Mouse (Mus musculus) ES-E14 (cell line): Measurements from ENCODE around the gene Itga1. TPM values are rescaled to one million over a fixed set of nuclear protein-coding genes. Genes with fewer than 3 reads are reported as not detected.
A peak's percentile ranks its signal among the peaks of the same experiment; 100 is the strongest.

ENCODE experiments used
- DNase-seq: peaks from one replicate; pipeline ENCODE4 v3.0.0-alpha.2; 2013; ENCODE audit warnings: low read depth, low spot score
- H3K27ac ChIP-seq: 2 replicates; pipeline ENCODE4 v1.5.1; 2012; ENCODE audit warnings: low read depth, mild to moderate bottlenecking, low read length, moderate library complexity, mixed read lengths; ENCODE audit not compliant: poor library complexity, insufficient read depth, severe bottlenecking
- H3K36me3 ChIP-seq: 2 replicates; pipeline ENCODE4 v1.6.1; 2012; ENCODE audit warnings: mild to moderate bottlenecking, low read length, moderate library complexity, mixed read lengths; ENCODE audit not compliant: control insufficient read depth, poor library complexity, insufficient read depth, severe bottlenecking
- H3K4me1 ChIP-seq, 2 experiments: fragments of 150-350 bp in 1 of 2; sonication (generic) in 1 of 2; 2 replicates each; pipeline ENCODE4 v1.6.1; 2012; ENCODE audit warnings: low read length in 2 of 2, mild to moderate bottlenecking in 1 of 2, mixed read lengths in 1 of 2; ENCODE audit not compliant: control insufficient read depth in 2 of 2, insufficient read depth in 2 of 2, poor library complexity in 1 of 2
- H3K4me3 ChIP-seq, 2 experiments: fragments of 150-350 bp in 1 of 2; sonication (generic) in 1 of 2; 2 replicates each; pipeline ENCODE4 v1.5.1; 2012; ENCODE audit warnings: low read length in 2 of 2, low read depth in 1 of 2, mild to moderate bottlenecking in 1 of 2, mixed read lengths in 1 of 2; ENCODE audit not compliant: insufficient read depth in 1 of 2, poor library complexity in 1 of 2, severe bottlenecking in 1 of 2
- H3K9ac ChIP-seq: 2 replicates; pipeline ENCODE4 v1.6.1; 2012; ENCODE audit warnings: low read depth, mild to moderate bottlenecking, low read length, mixed read lengths; ENCODE audit not compliant: poor library complexity, insufficient read depth, severe bottlenecking
- H3K9me3 ChIP-seq: fragments of 150-350 bp; sonication (generic); 2 replicates; pipeline ENCODE4 v1.6.1; 2012; ENCODE audit warnings: low read depth, mild to moderate bottlenecking, low read length; ENCODE audit not compliant: control insufficient read depth, insufficient read depth
- CHD2 ChIP-seq: IDR thresholded peaks from 2 replicates; pipeline ENCODE4 v1.6.1; 2014; ENCODE audit warnings: mild to moderate bottlenecking, low read depth, low read length, inconsistent platforms
- HCFC1 ChIP-seq: IDR thresholded peaks from 2 replicates; pipeline ENCODE4 v1.6.1; 2012; ENCODE audit warnings: low read length, inconsistent platforms, borderline replicate concordance; ENCODE audit not compliant: insufficient read depth
- MAFK ChIP-seq: IDR thresholded peaks from 2 replicates; pipeline ENCODE4 v1.6.1; 2014; ENCODE audit warnings: mild to moderate bottlenecking, low read depth, low read length, inconsistent platforms; ENCODE audit not compliant: insufficient read depth
- ZC3H11A ChIP-seq: IDR thresholded peaks from 2 replicates; pipeline ENCODE4 v1.6.1; 2012; ENCODE audit warnings: low read depth, mild to moderate bottlenecking, inconsistent platforms, low read length, borderline replicate concordance
- ZNF384 ChIP-seq: IDR thresholded peaks from 2 replicates; pipeline ENCODE4 v1.6.1; 2012; ENCODE audit warnings: low read depth, low read length, inconsistent platforms
- in situ Hi-C, 2 experiments: fragments of 600-800 bp; cut with MboI; formaldehyde crosslinking; loops; one replicate each; pipeline ENCODE4 v1.15.1; 2025; ENCODE audit warnings: low sequenced_read_pairs in 2 of 2, inconsistent platforms in 1 of 2; ENCODE audit not compliant: unreplicated experiment in 2 of 2
- total RNA-seq: library from RNA; depleted of rRNA; stranded (reverse); fragments of 300-350 nt; gene quantifications from 2 replicates; pipeline ENCODE4 v1.2.3, GENCODE M21; 2012

Gene Itga1
- total RNA-seq, 1 experiment = 2.0 TPM

- DNase-seq = no peak
- Histone ChIP-seq H3K9me3 (no peaks in the 10 kb centered on the region), H3K36me3 (no peaks in the 10 kb centered on the region), H3K27ac (no peak overlapping the region), H3K4me1 (no peaks in the 10 kb centered on the region), H3K9ac (no peak overlapping the region), H3K4me3 (no peak overlapping the region)
- TF ChIP-seq HCFC1 (no peak), CHD2 (no peak), ZC3H11A (no peak), MAFK (no peak)
- in situ Hi-C loops = loop anchor here (25.0 kb wide), 2 partner anchors 137 to 1087 kb away; no protein-coding TSS in a partner anchor
Measured at GRCm38 (mm10) chr13:114974484-114975042, 127.2 kb downstream of the Itga1 start.

- Histone ChIP-seq H3K9ac (no peak overlapping the region), H3K4me1 (no peaks in the 10 kb centered on the region), H3K4me3 (no peak overlapping the region), H3K27ac (no peak overlapping the region), H3K36me3 (no peaks in the 10 kb centered on the region), H3K9me3 (no peaks in the 10 kb centered on the region)
- DNase-seq = no peak
- no peak for TF ChIP-seq ZC3H11A
- in situ Hi-C loops = loop anchor here (25.0 kb wide), 2 partner anchors 135 to 1085 kb away; no protein-coding TSS in a partner anchor
Measured at GRCm38 (mm10) chr13:114971905-114972304, 129.9 kb downstream of the Itga1 start.

GRCm38 (mm10) chr13:114964233-114964632 lies 137.5 kb downstream of the Itga1 start:
- in situ Hi-C loops = loop anchor here (10.0 to 25.0 kb wide), 3 partner anchors 127 to 1077 kb away; no protein-coding TSS in a partner anchor
- H3K4me1 ChIP-seq = no peaks in the 10 kb centered on the region
- H3K4me3 ChIP-seq = no peak overlapping the region
- TF ChIP-seq ZNF384 = no peak
- TF ChIP-seq ZC3H11A = peak; percentile 69
- no peak for TF ChIP-seq CHD2
- TF ChIP-seq HCFC1 = no peak
- H3K36me3 ChIP-seq = no peaks in the 10 kb centered on the region
- no peak overlapping the region for H3K27ac ChIP-seq
- no peaks in the 10 kb centered on the region for H3K9me3 ChIP-seq
- DNase-seq = peak; percentile 58
- no peak overlapping the region for H3K9ac ChIP-seq

GRCm38 (mm10) chr13:114954516-114954915 lies 147.2 kb downstream of the Itga1 start:
- no peak overlapping the region for H3K4me3 ChIP-seq
- no peaks in the 10 kb centered on the region for H3K4me1 ChIP-seq
- DNase-seq = no peak
- no peaks in the 10 kb centered on the region for H3K9me3 ChIP-seq
- no peak overlapping the region for H3K27ac ChIP-seq
- in situ Hi-C loops = loop anchor here (25.0 kb wide), 2 partner anchors 117 to 1067 kb away; no protein-coding TSS in a partner anchor
- no peaks in the 10 kb centered on the region for H3K36me3 ChIP-seq
- no peak for TF ChIP-seq MAFK
- no peak for TF ChIP-seq ZC3H11A
- no peak for TF ChIP-seq CHD2
- TF ChIP-seq HCFC1 = no peak
- no peak for TF ChIP-seq ZNF384
- no peak overlapping the region for H3K9ac ChIP-seq

GRCm38 (mm10) chr13:114933541-114933940 lies 168.2 kb downstream of the Itga1 start:
- H3K4me1 ChIP-seq = 0 out of 4 replicates have a peak, but pooled peaks cover 0 to 7% of the 10 kb centered on the region in 2 experiments
- H3K36me3 ChIP-seq = no peaks in the 10 kb centered on the region
- no peak overlapping the region for H3K4me3 ChIP-seq
- no peak overlapping the region for H3K27ac ChIP-seq
- H3K9ac ChIP-seq = no peak overlapping the region
- no peak for TF ChIP-seq MAFK
- no peak for TF ChIP-seq HCFC1
- no peak for TF ChIP-seq ZC3H11A
- no peak for TF ChIP-seq ZNF384
- no peak for TF ChIP-seq CHD2
- in situ Hi-C loops = no loop called here
- DNase-seq = no peak
- H3K9me3 ChIP-seq = no peaks in the 10 kb centered on the region
